Mouse (Mus musculus) bone marrow macrophage, adult 2 months (primary cell): ENCODE data around the gene Fam49a.

Source experiments
- CTCF ChIP-seq: IDR thresholded peaks from 2 replicates; pipeline ENCODE4 v1.5.1; 2012; ENCODE audit warnings: low read depth, mild to moderate bottlenecking, low read length, moderate library complexity
- POLR2A ChIP-seq: IDR thresholded peaks from 2 replicates; pipeline ENCODE4 v1.6.1; 2012; ENCODE audit warnings: mild to moderate bottlenecking, low read depth, low read length, borderline replicate concordance

GRCm38 (mm10) chr12:12427285-12427684, 165.3 kb downstream of the Fam49a start:
- TF ChIP-seq CTCF (no peak), POLR2A (no peak)
